Mouse (Mus musculus) brain, embryonic 14.5 days (tissue): ENCODE data around the gene Fam83f.

ENCODE experiments used
- CTCF ChIP-seq: fragments of 200-500 bp; IDR thresholded peaks from 2 replicates; pipeline ENCODE4 v1.5.1; 2012; ENCODE audit warnings: inconsistent platforms, mild to moderate bottlenecking, moderate library complexity, borderline replicate concordance; ENCODE audit not compliant: insufficient read depth, insufficient read length; ENCODE audit errors: extremely low read depth
- POLR2A ChIP-seq: fragments of 200-500 bp; IDR thresholded peaks from 2 replicates; pipeline ENCODE4 v1.6.1; 2012; ENCODE audit warnings: mild to moderate bottlenecking, inconsistent platforms, borderline replicate concordance; ENCODE audit not compliant: poor library complexity, insufficient read depth, insufficient read length, severe bottlenecking; ENCODE audit errors: extremely low read depth

GRCm38 (mm10) chr15:80631311-80631710, 40.3 kb upstream of the Fam83f start:
- TF ChIP-seq CTCF (no peak), POLR2A (no peak)
